Mouse (Mus musculus) bone marrow macrophage, adult 2 months (primary cell): ENCODE measurements around the gene Gosr2.

Experiments used
- CTCF ChIP-seq: IDR thresholded peaks from 2 replicates; pipeline ENCODE4 v1.5.1; 2012; ENCODE audit warnings: low read depth, mild to moderate bottlenecking, low read length, moderate library complexity
- POLR2A ChIP-seq: IDR thresholded peaks from 2 replicates; pipeline ENCODE4 v1.6.1; 2012; ENCODE audit warnings: mild to moderate bottlenecking, low read depth, low read length, borderline replicate concordance

- TF ChIP-seq POLR2A (no peak), CTCF (no peak)
These were observed 44.2 kb downstream of the Gosr2 start for GRCm38 (mm10) chr11:103653359-103653965.
